Mouse (Mus musculus) kidney, adult 9 months (tissue): ENCODE data around the gene Rnase10.
"Not testable (repeated sequence)": the region's sequence is repeated elsewhere in the genome, so short reads cannot be mapped to it uniquely, and the experiment has no call there.

Source experiments
- DNase-seq: peaks from one replicate; pipeline ENCODE4 v3.0.0; 2022

Gene Rnase10

GRCm38 (mm10) chr14:51007152-51007801 is at the start of gene Rnase10:
Gene Rnase10, plus strand, starts transcription at chr14:51007751.
- no peak for DNase-seq

DNA sequence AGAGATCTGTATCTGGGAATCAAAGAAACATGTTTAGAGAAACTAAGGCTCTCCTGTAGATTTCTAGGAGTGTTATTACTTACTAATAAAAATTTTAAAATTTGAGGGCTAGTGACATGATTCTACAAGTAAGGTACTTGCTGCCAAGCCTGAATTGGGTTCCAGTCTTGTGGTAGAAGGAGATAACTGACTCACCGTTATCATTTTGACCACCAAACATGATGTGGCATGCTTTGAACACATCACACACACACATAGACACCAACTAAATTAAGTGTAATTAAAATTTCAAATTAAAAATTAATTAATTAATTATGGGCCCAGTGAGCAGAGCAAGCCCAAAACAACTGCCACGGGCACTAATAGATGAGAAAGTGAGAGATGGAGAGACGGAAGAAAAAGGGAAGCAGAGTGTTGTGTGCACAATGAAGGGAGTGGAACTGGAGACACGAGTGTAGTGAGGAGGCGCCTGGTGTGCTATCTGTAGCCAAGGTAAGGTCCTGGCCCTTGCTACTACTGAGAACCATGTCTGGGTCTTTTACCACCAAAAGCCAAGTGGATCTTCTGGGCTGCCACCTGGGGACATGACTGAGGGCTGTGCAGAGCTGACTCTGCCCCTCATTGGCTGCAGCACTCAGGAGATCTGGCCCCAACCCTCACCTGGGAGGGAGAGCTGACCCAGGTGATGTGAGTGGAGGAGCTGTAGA is 49.1 kb upstream of the Rnase10 start:
- not testable (repeated sequence) for DNase-seq

- no peak for DNase-seq
These were observed 39.2 kb upstream of the Rnase10 start for GRCm38 (mm10) chr14:50968216-50968980.

- no peak for DNase-seq
These were observed 38.5 kb upstream of the Rnase10 start for GRCm38 (mm10) chr14:50969041-50969440.

- DNase-seq = no peak
These were observed 37.7 kb upstream of the Rnase10 start for GRCm38 (mm10) chr14:50969558-50970544.

DNA sequence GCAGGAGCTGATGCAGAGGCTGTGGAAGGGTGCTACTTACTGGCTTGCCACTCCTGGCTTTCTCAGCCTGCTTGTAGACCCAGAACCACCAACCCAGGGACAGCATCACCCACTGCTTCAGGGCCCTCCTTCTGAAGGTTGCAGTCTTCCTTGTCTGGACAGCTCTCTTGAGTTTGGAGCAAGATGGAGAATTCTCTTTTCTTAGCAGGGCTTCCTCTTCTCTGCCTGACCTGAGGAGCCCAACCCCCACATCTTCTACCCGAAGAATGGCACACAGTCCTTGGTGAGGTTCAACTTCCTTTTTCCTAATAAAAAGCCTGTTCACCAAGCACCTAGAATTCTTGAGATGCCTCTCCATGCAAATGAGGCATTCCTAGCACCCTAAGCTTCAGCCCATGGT is 36.7 kb upstream of the Rnase10 start:
- DNase-seq = no peak

DNA sequence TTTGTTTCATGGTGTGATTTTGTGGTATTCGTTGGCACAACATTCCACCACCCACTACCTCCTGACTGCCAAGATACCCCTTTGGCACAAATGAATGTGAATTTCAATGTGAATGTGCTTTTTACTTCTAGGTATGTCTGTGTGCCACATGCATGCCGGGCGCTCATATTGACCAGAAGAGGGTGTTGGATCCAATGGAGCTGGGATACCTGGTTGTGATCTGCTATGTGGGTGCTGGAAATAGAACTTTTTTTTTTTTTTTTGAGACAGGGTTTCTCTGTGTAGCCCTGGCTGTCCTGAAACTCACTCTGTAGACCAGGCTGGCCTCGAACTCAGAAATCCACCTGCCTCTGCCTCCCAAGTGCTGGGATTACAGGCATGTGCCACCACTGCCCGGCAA is 34.5 kb upstream of the Rnase10 start:
- DNase-seq = not testable (repeated sequence)

- DNase-seq = no peak
These were observed 33.9 kb upstream of the Rnase10 start for GRCm38 (mm10) chr14:50973700-50974099.

DNA sequence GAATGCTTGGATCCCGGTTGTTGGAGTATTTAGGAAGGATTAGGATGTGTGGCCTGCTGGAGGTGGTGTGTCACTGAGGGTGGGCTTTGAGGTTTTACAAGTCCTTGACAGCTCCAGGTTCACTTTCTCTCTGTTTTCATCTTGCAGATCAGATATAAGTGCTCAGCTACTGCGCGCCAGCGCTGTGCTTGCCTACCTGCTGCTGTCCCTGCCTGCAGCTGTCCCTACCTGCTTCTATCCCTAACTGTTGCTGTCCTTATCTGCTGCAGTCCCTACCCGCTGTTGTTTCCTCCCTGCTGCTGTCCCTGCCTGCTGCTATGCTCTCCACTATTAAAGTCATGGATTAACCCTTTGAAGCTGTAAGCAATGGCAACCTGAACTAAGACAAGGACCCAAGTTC is 32.5 kb upstream of the Rnase10 start:
- no peak for DNase-seq

GRCm38 (mm10) chr14:50976674-50977073 is 30.9 kb upstream of the Rnase10 start:
- DNase-seq = peak; percentile 50

DNA sequence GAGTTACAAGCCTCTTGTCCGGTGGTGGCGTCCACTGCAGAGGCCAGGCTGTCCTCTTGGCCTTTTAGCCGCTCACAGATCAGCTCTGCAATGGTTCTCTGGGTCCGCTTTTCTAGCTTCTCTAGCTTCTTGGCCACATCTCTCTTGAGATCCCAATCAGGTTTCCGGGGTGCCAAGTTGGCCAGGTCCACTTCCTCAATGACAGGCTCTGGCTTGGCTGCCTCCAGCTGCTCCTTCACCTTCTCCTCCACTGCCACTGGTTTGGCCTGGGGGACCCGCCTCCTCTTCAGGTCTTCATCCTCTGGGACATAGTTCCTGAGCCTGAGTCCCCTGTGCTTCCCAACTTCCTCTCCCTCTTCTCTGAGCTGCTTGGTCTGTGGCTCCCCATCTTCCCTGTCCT is 29.1 kb upstream of the Rnase10 start:
- not testable (repeated sequence) for DNase-seq

GRCm38 (mm10) chr14:50979631-50980030 is 27.9 kb upstream of the Rnase10 start:
- DNase-seq = peak; percentile 39

DNA sequence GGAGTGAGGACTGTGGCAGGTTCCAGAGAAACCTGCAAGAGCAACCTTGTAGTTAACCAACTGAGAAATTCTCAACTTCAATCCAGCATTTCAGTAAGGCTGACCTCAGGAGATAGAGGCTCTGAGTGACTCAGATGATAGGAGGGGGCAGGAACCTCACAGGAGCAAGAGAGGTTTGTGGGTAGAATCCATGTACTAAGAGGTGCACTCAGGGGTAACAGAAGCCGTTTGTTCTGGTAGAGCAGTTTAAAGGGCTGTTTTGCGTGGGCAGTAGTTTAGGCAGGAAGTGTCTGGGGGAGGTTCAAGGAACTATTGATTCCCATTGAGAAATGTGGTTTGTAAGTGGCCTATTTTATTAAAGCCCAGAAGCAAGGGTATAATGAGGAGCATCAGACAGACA is 26.3 kb upstream of the Rnase10 start:
- DNase-seq = no peak

DNA sequence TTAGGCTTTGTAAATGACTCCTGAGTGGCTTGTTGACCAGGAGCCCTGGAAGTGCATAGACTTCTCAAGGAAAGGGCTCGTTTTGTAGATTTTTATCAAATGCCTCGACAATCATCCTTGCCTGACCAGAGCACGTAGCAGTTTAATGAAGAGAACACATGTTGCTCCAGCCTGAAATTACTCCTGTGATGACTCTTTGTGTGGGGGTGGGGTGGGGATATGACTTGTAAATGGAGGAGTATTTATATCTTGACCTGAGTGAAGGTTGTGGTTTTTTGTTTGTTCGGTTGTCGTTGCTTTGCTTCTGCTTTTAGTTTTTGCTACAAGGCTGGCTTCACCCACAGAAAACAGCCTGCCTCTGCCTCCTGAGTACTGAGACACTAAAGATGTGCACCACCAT is 25.7 kb upstream of the Rnase10 start:
- DNase-seq = no peak

DNA sequence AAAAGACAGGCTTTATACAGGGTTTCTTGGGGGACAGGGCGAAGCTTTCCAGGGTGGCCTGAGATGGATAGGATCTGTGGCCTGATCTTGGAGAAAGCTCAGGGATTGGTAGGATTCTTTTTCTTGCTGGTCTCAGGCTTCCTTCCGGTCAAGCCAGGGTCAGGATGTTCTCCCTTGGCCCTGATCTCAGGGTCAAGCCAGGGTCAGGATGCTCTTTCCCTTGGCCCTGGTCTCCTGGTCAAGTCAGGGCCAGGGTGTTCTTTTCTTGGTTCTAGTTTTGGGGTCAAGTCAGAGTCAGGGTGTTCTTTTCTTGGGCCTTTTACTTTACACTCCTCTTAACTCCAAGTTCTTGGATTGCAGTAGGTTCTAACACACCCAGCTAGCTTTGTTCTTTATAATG is 19.9 kb upstream of the Rnase10 start:
- DNase-seq = peak; percentile 65

- peak; percentile 88 for DNase-seq
These were observed 16.5 kb upstream of the Rnase10 start for GRCm38 (mm10) chr14:50991037-50991436.

GRCm38 (mm10) chr14:50997088-50997487 is 10.5 kb upstream of the Rnase10 start:
- DNase-seq = no peak

- DNase-seq = peak; percentile 79
These were observed 9.4 kb upstream of the Rnase10 start for GRCm38 (mm10) chr14:50997999-50998666.

DNA sequence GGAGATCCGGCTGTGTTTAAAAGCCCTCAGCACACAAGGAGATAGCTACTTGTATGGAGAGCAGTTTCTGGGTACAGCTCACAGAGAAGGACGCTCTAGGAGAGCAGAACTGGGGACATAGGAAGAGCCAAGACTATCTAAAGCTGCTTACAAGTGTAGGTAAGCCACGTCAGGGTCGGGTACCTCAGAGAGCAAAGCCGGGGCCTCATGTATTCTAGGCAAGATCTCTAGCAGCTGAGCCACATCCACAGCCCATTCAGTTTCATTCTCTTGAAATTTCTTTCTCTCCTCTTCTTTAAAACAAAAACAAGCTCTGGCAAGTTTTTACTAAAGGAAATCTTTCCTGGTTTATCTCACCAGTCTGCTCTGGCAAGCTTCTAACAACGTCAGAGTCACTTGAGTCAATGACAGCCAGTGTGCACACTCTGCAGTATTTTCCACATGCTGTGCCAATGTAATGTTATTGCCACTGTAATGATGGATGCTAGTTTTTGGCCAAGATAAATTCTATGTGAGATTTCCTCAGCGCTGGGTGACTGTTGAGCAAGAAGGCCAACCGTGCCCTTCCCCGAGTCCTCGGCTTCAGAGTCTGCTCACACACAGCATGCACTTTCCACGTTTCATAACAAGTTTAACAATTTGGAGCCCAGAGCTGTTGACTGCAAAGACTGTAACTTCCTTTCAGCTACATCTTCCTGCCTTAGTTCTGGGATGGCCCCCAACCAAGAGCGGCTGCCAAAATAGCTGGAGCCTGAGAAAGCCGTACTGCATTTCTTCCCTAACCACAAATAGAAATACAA is 563 bp downstream of the Rnase10 start:
- DNase-seq = peak; percentile 50

DNA sequence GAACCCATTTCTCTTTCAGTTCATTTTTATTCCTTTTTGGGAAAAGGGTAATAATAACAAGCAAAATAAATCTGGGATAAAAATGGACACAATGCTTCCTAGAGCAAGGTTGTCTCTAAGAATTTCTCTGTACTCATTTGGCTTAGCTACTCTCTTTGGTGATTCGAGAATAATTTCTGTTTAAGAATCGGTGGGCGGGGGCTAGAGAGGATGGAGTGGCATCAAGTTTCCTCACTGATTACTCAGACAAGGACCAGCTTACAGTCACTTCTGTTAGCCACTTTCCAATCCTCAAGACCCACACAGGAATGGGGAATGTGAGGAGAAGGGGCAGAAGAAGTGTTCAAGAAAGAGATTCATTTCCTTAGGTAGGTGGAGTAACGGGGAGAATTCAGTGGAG is 1.2 kb downstream of the Rnase10 start:
- DNase-seq = no peak

- DNase-seq = no peak
These were observed 2.0 kb downstream of the Rnase10 start for GRCm38 (mm10) chr14:51009572-51009971.
